Mouse (Mus musculus): ENCODE results near the gene Slx.
"Not testable (repeated sequence)": the region's sequence is repeated elsewhere in the genome, so short reads cannot be mapped to it uniquely, and the experiment has no call there.

The Slx gene

DNA sequence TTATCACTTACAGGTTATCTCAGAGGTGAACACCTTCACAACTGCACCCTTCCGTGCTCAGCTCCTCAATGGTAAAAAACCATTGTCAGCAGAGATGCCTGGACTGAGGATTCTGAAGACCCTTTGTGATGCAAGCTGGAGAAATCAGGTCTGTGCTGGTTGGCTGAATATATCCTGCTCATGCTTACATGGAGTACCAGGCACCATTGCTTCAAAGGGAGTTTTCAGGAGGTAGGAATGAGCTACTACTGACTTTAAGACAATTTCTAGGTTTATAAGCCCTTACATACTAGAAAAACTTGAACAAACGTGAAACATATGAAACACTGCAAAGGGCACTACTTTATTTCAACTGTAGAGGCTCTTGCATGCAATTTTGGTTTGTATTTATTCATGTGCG, at the start of gene Slx:
Gene Slx, minus strand, starts transcription at position 101 of the 400 bp plus-strand sequence.
- DNase-seq (ENCODE audit: low spot score in 2 of 2): not testable (repeated sequence)
